Mouse (Mus musculus) R1 (cell line): Measurements from ENCODE around the gene 4931414P19Rik.

ENCODE experiments used
- DNase-seq: peaks from one replicate; pipeline ENCODE4 v3.0.0-alpha.2; 2018; ENCODE audit warnings: low read depth, low spot score

4931414P19Rik gene

DNA sequence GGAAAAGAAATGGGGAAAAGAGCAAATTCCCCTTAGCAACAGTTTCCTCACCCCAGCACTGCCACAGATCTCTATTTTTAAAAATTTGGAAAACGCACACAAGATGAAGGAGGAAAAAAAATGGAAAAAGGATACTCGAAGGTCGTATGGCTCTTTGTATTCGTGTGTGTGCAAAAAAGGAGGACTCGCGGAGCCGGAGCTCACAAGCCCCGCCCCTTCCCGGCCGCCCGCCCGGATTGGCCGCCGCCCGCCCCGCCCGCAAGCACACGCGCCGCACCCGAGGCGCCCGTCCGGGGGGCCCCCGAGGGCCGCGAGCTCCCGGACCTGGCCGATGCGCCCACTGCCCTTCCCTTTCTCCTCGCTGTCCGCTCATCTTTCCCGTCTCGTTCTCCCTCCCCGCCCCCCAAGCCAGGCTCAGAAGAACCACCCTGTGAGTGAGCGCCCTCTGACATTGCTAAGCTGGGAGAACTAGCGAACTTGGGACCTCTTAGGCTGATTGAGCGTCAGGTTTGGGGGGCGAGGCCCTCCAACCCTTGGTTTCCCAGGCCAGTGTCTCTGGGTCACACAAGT lies at the start of gene 4931414P19Rik:
4931414P19Rik (minus strand) TSS at position 242 of the 570 bp plus-strand sequence.
- peak; percentile 73 for DNase-seq

DNA sequence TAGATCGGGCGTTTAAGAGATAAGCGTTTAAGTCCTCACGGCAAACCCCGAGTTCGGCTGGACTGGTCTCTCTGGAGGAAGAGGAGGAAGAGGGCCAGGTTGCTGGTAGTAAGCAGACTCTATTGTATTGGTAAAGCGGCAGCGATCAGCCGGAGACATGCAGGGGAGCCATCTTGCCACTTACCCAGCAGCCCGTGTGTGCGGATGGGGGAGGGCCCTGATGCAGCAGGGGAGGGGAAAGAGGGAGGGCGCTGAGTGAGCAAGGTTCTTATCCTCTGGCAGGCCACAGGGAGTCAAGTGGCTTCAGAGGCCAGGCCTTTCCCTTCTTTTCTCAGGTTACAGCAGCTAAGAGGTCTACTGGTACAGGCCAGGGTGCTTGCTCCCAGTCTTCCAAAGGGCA lies 47.7 kb upstream of the 4931414P19Rik start:
- peak; percentile 93 for DNase-seq

DNA sequence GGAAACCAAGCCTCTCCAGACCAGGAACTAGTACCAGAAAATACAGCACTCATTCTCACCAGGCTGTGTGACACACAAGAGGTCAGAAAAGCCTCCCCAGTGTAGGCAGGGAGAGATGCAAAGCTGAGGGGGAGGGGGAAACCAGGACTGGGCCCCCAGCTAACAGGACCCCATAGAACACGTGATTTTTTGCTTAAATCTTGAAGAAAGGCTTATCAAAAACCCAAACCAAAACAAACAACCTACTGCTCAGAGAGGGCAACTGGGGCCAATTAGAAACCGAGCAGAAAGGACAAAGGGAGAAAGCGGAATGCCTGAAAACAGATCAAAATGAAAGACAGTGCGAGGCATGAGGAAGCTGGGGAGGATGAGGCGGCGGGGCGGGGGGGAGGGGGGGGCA lies 47.0 kb upstream of the 4931414P19Rik start:
- DNase-seq: peak; percentile 33

DNA sequence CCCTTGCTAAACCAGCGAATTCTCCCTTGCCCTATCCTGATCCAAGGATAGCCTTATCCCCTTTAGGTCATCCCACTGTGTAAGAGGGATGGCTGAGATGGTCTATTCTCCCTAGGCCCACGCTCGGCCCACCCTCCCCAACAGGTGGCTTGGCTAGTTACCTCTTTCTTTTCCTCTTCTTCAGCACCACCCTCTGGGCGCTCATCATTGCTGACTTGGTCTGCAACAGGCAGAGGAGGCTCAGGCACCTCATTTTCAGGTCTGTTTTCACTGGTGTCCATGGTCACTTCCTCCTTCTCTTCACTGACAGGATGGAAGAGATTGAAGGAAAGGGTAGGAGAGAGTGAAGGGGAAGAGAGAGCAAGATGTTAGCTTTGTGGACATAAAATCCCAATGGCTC lies 45.8 kb upstream of the 4931414P19Rik start:
- peak; percentile 18 for DNase-seq

DNA sequence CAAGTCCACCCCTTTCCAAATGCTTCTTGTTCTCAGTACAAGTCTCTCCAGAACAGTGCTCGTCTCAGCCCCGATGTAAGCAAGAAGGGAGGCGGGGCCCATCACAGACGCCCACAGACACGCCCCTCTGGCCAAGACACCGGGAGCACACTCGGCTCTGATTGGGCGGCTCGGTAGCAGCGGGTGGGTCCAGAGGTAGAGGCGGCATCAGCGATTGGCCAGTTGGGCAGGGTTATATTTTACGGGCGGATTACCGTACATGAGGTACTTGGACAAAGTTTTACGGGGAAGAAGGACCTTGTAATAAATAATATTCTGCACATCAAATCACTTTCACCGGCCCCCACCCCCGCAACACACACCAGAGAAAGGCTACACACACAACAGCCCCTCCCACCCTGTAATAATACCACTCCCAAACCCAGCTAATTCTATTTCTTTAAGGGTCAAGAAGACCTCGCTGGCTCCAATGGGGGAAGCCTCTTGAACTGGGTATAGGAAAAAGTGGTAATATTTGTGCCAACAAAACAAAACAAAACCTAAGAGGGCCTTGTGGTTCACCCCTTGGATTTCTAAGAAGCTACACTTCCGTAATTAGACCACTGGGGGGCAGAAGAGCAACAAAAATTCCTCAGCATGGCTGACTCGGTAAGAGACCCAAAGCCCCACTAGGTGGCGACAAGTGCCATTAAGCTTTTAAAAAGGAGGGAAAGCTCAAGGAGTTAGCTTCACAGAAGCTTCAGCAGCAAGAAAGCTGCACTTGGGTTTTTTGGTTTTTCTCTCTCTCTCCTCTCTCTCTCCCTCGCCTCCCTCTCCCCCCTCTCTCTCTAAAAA lies 45.0 kb upstream of the 4931414P19Rik start:
- DNase-seq: peak; percentile 96

DNA sequence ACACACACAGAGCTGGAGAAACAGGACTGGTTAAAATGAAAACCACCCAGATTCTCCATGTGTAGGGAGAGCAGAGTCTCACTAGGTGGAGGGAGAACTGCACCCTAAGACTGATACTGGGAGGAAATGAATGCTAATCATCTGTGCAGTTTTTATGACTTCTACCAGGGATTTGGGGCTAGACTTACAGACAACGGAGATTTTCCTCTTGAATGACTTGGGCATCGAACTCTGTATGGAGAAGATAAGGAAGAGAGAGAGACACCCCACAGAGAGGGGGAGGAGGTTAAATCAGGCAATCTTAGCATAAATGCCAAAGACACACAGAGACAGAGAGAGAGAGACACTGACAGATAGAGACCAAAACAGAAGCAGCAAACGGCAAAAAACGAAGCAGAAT lies 42.1 kb upstream of the 4931414P19Rik start:
- no peak for DNase-seq

DNA sequence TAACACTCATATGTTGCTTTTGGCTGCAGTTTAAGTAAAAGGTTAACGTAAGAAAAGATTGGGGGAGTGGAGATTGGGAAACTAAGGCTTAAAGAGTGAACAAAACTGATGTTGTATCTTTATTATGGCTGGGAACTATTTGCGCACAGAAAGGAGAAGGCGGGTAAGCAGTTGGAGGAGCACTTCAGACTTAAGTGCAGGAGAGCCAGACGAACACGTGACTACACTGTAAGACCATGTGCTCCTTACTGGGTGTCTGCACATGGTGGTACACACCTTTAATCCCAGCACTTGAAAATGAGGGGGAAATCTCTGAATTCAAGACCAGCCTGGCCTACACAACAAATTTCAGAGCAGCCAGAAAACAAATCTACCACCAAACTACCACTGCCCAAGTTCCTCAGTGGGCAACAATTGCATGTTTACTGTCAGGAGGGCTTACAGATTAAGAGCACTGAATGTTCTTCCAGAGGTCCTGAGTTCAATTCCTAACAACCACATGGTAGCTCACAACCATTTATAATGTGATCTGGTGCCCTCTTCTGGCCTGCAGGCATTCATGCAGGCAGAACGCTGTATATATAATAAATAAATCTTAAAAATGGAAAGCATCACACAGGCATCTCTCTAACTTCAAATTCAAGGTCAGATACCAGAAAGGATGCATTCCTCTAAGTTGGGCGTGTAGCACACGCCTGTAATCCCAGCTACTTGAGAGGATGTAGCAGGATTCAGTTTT lies 41.3 kb upstream of the 4931414P19Rik start:
- no peak for DNase-seq

DNA sequence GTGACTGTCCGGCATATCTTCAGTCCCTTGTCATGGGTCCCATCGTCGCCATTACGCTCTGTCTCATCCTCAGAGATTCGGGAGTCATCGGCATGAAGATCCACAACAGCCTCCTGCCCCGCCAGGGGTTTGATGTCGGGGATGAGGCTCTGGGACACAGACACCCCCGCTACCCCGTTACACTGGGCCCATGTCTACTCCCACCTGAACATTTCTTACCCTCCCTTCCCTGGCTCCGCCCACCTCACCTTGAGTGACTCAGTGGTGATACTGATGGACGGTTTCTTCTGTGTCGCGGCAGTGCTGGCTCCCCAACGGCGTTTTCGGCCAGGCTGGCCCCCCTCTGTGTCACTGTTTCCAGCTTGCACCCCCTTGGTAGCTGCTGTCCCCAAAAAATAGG lies 40.7 kb upstream of the 4931414P19Rik start:
- DNase-seq: no peak

DNA sequence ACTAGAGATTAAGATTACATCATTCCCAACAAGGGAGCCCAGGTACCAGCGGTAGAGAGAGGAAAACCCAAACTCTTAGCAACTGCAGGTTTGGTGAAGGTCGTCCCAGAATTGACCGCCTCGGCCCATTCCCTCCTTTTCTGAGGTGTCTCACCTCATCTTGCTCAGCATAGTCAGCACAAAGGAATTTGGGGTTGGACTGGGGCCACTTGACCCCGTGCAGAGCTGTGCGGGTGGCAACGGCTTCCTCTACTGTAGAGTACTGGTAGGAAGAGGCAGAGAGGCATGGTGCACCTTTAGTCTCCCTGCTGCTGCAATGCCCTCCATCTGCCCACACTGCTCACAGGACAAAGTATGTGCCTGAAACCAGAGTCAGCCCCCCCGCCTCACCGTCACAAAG lies 38.5 kb upstream of the 4931414P19Rik start:
- DNase-seq: peak; percentile 39

DNA sequence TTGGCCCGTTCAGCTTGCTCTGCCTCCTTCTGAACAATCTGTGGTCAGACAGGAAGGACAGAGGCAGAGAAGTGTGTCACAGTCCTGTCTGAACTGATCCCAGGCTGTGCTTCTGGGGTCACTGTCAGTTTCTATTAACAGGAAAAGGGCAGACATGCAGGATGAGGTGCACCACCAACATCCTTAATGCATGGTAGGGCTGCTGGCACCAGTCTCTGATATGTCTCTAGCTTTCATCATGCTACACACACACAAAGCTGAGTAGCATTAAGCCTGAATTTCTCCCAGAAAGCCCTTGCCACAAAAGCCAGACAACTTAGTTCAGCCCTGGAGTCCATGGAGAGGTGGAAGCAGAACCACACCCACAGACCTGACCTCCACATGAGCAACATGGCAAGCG lies 37.2 kb upstream of the 4931414P19Rik start:
- DNase-seq: no peak

DNA sequence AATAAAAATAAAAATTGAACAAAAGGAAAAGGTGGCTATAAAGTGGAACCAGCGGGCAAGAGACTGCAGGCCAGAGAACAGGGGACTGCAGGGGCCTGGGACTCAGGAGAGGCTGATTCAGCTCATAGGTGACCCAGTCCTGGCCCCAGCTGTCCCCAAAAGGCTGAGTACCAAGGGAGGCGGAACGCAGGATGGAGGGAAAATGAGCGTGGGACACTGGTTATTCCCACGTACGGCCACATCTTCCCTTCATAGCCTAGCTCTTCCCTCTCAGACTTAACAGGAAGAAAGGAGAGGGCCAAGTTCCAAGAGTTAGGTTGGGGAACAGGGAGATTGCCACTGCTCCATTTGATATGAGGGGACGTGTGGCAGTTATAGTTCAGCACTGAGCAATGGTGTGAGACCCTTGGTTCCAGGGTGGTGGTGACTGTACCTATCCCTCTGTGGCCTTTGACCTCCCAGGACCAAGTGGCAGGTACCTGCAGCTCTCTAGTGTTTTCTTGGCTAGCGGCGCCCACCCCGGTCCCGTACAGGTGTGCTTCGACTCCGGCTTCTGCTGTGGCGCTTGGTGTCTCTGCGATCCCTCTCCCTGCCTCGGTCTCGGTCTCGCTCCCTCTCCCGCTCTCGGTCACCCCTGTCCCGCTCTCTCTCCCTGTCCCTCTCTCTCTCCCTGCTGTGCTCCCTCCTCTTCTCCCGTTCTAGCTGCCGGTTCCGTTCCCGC lies 36.6 kb upstream of the 4931414P19Rik start:
- DNase-seq: no peak

DNA sequence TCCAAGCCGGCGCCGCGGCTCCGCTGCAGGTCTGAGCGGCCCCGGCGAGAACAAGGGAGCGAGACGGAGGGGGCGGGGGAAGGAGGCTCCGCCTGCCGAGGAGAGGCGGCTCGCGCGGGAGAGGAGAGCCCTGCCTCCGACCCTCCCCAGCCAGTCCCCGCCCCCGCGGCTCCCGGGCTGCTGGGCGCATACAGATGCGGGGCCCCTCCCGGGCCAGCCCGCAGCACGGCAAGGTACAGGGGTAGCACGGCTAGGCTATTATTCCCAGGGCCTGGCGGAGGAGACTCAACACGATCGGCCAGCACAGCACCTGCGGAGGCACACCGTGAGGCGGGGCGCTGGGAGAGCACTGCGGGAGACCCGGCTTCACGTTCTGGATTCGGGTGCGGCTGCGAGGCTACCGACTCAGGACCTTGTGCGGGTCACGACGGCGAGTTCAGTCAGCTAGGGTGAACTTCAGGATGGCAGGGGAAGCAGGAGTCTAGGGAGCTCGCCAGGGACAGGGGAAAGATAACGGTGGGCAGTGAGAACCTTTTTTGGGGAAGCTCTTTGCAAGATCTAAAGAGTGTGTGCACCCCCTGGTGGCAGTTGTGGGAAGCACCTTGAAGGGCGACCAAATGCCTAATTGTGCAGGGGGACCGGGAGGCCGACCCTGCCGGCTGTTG lies 35.6 kb upstream of the 4931414P19Rik start, which contains the start of gene Cdh24:
Cdh24 (minus strand) TSS at position 60 of the 665 bp plus-strand sequence.
- DNase-seq: peak; percentile 89

DNA sequence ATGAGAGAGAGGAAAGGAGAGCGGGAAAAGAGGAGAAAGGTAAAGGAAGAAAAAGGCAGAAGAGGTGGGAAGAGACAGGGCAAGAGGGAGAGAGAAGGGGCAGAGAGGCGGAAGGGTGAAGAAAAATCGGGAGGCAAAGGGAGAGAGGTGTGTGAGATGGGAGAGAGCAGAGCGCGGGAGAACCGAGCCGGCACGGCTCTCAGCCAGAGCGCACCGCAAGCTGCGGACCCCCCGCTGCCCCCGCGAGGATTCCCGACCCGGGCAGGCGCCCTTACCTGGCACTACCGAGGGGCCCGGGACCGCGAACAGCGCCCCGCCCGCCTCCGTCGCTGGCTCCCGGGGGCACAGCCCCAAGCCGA lies 35.1 kb upstream of the 4931414P19Rik start, which contains the start of gene Gm17606:
Gm17606 (plus strand) TSS at position 7 of the 359 bp plus-strand sequence.
- DNase-seq: no peak

DNA sequence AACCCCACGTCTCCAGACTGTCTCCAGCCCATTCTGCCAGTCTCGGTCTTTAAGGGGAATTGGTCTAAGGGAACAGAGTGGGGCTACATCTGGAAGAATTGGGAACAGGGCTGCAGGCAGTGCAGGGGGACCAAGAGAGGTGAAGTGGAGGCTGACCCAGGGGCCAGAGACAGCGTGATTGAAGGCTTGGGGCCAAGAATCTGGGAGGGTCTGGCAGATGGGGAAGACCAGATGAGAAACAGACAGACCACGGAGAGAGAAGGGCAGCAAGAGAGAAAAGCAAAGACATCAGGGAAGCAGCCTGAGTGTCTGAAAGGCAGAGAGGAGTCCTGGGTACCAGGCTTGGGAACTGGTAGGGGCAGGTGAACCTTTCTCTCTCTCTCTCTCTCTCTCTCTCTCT lies 34.3 kb upstream of the 4931414P19Rik start:
- no peak for DNase-seq

DNA sequence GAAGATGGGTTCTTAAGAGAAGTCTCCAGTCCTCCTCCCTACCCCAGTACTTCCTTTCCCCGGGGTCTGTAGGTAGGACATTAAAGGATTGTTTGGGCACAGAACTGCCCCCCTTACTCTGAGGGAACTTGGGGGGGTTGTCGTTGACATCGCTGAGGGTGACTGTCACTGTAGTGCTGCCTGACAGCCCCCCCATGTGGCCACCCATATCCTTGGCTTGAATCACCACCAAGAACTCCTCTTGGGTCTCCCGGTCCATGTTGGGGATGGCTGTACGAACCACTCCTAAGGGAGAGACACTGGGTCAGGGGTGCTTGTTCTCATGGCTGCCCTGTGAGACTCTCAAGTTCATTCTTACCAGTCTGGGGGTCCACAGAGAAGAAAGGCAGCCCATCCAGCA lies 32.4 kb upstream of the 4931414P19Rik start:
- DNase-seq: no peak

DNA sequence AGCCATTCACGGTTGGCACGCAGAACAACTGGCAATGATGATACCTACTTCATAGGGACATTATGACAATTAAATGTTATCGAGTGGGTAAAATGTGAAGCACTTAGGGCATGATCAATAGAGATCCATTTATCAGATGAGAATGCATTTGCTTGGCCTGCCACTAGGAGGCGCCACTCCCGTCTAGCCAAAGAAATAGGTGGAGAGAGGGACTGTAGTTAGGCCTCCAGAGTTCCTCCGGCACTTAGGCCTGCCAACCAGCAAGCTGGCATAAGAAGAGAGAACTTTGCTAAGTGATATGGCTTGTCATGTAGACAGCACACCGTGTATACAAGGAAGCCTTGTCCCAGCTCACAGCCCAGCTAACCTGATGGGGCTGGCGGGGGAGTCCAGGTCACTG lies 31.2 kb upstream of the 4931414P19Rik start:
- peak; percentile 75 for DNase-seq

DNA sequence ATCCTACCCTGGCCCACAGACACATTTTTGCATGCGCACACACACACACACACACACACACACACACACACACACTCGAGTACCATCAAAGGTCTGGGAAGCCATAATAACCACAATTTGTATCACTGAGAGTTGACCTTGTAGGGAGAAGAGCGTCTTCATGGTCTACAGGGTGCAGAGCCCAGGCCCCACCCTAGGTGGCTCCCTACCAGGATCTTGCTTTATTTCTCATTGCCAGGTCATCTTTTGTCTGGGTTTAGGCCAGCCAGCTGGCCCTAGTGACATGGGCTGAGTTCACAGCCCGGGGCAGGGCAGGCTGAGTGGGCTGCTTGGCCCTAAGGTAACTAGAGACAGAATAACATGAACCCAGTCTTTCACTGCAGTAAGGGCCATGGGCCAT lies 28.4 kb upstream of the 4931414P19Rik start:
- no peak for DNase-seq

DNA sequence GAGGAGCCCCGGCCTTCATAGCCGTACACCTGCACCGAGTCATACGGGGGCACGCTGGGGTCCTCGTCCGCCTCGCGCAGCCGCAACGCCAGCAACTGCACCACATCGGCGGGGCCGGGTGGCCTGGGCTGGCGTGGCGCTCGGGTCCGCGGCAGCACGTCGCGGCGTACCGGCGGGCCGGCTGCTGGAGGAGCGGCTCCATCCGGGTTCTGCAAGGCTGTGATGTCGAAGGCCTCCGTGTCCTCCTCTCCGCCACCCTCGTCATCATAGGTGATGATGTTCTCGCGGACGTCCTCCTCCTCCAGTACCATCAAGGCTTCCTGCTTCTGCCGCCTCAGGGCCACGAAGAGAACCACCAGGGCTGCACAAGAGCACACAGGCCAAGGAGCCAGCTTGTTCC lies 26.5 kb upstream of the 4931414P19Rik start:
- peak; percentile 61 for DNase-seq

DNA sequence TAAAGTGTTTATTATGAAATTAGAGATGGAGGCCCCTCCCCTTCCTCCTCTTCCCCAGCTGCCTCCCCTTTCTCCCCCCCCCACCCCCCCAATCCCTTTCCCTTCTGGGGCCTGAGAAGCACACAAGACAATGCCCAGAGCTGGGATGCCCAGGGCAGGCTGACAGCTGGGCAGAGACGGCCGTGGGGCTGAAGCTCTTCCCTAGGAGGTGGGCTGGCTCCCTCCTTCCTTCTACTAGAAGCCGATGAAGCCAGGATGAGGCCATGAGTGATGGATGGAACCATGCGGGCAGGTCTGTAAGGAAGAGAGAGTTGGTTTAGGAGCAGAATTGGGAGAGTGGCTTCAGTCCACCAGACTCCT lies 25.4 kb upstream of the 4931414P19Rik start:
- DNase-seq: no peak

DNA sequence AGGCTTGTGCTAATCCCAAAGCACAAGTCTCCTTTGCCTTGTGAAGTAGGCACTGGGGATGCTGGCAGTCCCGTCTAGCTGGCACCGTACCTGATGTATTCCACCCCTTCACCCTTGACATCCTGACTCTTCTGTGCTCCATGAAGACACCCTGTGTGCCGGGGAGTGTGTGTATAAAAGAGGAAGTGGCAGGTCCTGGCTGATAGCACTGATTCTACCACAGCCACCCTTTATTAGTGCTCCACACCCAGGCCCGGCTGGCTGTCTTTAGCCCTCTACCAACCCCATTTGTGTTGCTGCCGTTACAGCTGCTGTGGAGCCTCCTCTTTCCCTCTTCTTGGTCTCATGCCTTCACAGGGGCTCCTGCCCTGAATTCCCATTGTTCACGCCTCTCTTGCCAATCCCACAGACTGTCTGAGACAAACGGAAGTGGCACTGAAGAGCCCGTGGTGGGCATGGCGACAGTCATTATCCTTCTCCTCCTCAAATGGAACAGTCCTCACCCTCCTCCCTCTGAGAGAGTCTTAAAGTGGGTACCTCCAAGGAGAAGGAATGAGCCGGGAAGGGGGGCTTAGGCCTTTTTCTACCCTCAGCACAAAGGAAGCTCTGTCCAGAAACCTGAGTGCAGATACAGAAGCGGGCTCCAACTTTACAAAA lies 24.9 kb upstream of the 4931414P19Rik start:
- DNase-seq: no peak

DNA sequence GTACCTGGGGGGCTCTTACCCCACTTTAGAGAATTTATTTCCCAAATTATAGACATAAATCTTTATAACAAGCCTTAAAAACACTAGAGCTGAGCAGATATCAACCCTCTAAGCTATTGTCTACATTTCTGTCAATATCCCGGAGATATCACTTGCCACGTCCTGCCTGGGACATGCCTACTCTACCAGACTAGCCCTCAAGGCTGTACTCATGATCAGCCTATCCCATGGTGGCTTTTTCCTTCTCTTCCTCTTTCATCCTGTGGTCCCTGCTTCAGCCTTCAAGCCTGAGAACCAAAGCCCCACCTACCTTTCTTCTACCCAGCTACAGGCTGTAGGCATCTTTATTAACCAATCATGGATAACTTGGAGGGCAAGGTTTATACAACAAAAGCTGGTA lies 24.0 kb upstream of the 4931414P19Rik start:
- no peak for DNase-seq
